Mouse (Mus musculus): ENCODE data around the gene Nosip. TPM values are rescaled to one million over a fixed set of nuclear protein-coding genes. Genes with fewer than 3 reads are reported as not detected.
"Not testable (repeated sequence)": the region's sequence is repeated elsewhere in the genome, so short reads cannot be mapped to it uniquely, and the experiment has no call there.

The Nosip gene
- polyA plus RNA-seq, 1 experiment from 2014 or later: 53.7 TPM

- Histone ChIP-seq H3K4me3 (replicated peaks) (no peak overlapping the region), H3K27me3 (no peaks in the 10 kb centered on the region), H3K36me3 (replicated peaks) (no peaks in the 10 kb centered on the region), H3K4me2 (no peak overlapping the region), H3K9ac (no peak overlapping the region), H3K27ac (no peak overlapping the region), H3K9me3 (no peaks in the 10 kb centered on the region), H3K4me1 (no peaks in the 10 kb centered on the region)
- WGBS: 96% methylated on average over 6 of the region's 6 CpGs
- ATAC-seq (ENCODE audit: low FRiP score): no peak
These were observed 37.8 kb downstream of the Nosip start for GRCm38 (mm10) chr7:45100046-45100445.

GRCm38 (mm10) chr7:45102441-45102840, 40.2 kb downstream of the Nosip start:
- no peaks in the 10 kb centered on the region for H3K27me3 ChIP-seq
- no peak overlapping the region for H3K4me2 ChIP-seq
- no peaks in the 10 kb centered on the region for H3K9me3 ChIP-seq
- H3K4me3 ChIP-seq (replicated peaks): no peak overlapping the region
- ATAC-seq (ENCODE audit: low FRiP score): no peak
- no peaks in the 10 kb centered on the region for H3K36me3 ChIP-seq (replicated peaks)
- no peak overlapping the region for H3K27ac ChIP-seq
- WGBS: 91% methylated on average over 11 of the region's 11 CpGs
- H3K4me1 ChIP-seq: peaks cover 6% of the 10 kb centered on the region
- H3K9ac ChIP-seq: no peak overlapping the region

GRCm38 (mm10) chr7:45102940-45103585, 40.8 kb downstream of the Nosip start:
- 86% methylated on average over 9 of the region's 9 CpGs for WGBS
- no peak for ATAC-seq (ENCODE audit: low FRiP score)
- H3K9me3 ChIP-seq: no peaks in the 10 kb centered on the region
- no peak overlapping the region for H3K27ac ChIP-seq
- no peak overlapping the region for H3K4me2 ChIP-seq
- H3K4me1 ChIP-seq: peaks cover 6% of the 10 kb centered on the region
- no peak overlapping the region for H3K4me3 ChIP-seq (replicated peaks)
- no peak overlapping the region for H3K9ac ChIP-seq
- no peaks in the 10 kb centered on the region for H3K36me3 ChIP-seq (replicated peaks)
- no peaks in the 10 kb centered on the region for H3K27me3 ChIP-seq

DNA sequence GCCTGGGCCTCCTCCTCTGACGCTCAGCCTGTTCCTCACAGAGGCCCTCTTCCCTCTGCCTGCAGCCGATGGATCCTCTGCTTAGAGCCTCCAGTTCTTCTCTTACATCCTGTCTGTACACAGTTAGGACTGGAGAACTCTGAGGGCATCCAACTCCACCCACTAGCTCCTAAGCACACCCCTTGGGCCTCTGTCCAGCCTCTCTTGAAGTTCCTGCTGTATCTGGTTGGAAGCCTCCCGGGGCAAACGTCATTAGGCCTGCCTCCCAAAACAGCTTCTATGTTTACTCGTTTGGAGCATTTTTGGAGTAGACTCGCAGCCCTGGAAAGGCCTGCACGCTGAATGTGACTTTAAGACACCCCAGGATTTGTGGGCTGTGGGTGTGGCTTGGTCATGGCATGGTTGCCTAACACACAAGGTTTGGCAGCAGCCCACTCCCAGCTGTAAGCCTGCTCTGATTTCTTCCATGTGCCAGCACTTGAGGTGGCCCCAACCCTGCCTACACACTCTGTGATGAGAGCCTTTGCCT, 41.5 kb downstream of the Nosip start, which contains the start of gene Fcgrt:
TSS of gene Fcgrt (minus strand) at position 200 of the 529 bp plus-strand sequence.
- Histone ChIP-seq H3K9ac (no peak within 1 kb of the TSS), H3K4me3 (replicated peaks) (no peak within 1 kb of the TSS), H3K4me2 (no peak within 1 kb of the TSS), H3K27ac (no peak within 1 kb of the TSS), H3K36me3 (replicated peaks) (no peaks in the 10 kb centered on the region), H3K27me3 (no peaks in the 10 kb centered on the region), H3K9me3 (no peaks in the 10 kb centered on the region), H3K4me1 (peaks cover 6% of the 10 kb centered on the region)
- ATAC-seq (ENCODE audit: low FRiP score): no peak
- WGBS: 78% methylated on average over 7 of the region's 7 CpGs

DNA sequence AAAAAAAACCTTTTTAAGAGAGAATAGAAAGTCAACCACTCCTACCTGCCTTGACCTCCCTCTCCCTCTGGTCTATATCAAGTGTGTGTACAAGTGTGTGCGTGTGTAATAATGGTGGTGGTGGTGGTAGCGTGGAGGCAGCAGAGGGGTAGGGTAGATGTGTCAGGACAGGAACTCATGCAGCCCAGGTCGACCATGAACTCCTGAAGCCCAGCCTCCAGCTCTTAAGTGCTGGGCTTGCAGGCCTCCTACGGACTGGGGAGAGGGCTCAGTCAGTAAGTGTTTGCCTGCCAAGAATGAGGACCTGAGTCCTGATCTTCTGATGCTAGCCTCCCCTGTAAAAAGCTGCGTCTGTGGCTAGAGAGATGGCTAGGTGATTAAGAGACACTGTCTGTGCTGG, 42.7 kb downstream of the Nosip start:
- ATAC-seq (ENCODE audit: low FRiP score): no peak
- H3K9me3 ChIP-seq: no peaks in the 10 kb centered on the region
- no peak overlapping the region for H3K27ac ChIP-seq
- no peak overlapping the region for H3K4me2 ChIP-seq
- H3K36me3 ChIP-seq (replicated peaks): no peaks in the 10 kb centered on the region
- no peak overlapping the region for H3K4me3 ChIP-seq (replicated peaks)
- H3K4me1 ChIP-seq: peaks cover 6% of the 10 kb centered on the region
- H3K9ac ChIP-seq: no peak overlapping the region
- WGBS: 83% methylated on average over 5 of the region's 5 CpGs
- H3K27me3 ChIP-seq: no peaks in the 10 kb centered on the region

- Histone ChIP-seq H3K4me3 (replicated peaks) (no peak overlapping the region), H3K9ac (no peak overlapping the region), H3K27me3 (no peaks in the 10 kb centered on the region), H3K9me3 (no peaks in the 10 kb centered on the region), H3K36me3 (replicated peaks) (no peaks in the 10 kb centered on the region), H3K27ac (no peak overlapping the region), H3K4me1 (peaks cover 6% of the 10 kb centered on the region), H3K4me2 (no peak overlapping the region)
- no peak for ATAC-seq (ENCODE audit: low FRiP score)
- WGBS: 83% methylated on average over 8 of the region's 8 CpGs
These were observed 43.3 kb downstream of the Nosip start for GRCm38 (mm10) chr7:45105491-45105890.

GRCm38 (mm10) chr7:45106441-45106840, 44.2 kb downstream of the Nosip start:
- 42% methylated on average over 6 of the region's 6 CpGs for WGBS
- no peak overlapping the region for H3K4me2 ChIP-seq
- H3K36me3 ChIP-seq (replicated peaks): no peaks in the 10 kb centered on the region
- H3K4me1 ChIP-seq: peaks cover 6% of the 10 kb centered on the region
- H3K27me3 ChIP-seq: no peaks in the 10 kb centered on the region
- no peaks in the 10 kb centered on the region for H3K9me3 ChIP-seq
- no peak overlapping the region for H3K4me3 ChIP-seq (replicated peaks)
- no peak for ATAC-seq (ENCODE audit: low FRiP score)
- H3K9ac ChIP-seq: no peak overlapping the region
- H3K27ac ChIP-seq: no peak overlapping the region

DNA sequence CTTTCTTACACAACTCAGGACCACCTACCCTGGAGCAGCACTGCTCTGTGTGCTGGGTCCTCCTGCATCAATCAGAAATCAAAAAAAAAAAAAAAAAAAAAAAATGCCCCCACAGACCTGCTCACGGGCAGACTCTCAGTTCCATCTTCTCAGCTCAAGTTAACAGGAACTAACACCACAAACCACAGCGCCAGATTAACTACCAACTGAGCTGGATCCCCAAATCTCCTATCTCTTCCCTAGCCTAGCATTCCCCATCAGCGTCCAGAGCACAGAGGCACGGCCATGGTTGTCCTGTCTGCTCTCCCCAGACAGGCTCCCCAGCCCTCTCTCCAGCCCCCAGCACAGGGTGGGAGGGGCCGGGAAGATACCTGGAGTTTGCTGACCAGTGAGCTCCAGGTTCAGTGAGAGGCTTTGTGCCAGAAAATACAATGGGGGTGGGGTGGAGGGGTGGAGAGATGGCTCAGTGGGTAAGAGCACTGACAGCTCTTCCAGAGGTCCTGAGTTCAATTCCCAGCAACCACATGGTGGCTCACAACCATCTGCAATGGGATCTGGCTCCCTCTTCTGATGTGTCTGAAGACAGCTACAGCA, 44.9 kb downstream of the Nosip start:
- Histone ChIP-seq H3K4me3 (replicated peaks) (no peak overlapping the region), H3K36me3 (replicated peaks) (no peaks in the 10 kb centered on the region), H3K9ac (no peak overlapping the region), H3K27me3 (no peaks in the 10 kb centered on the region), H3K4me2 (no peak overlapping the region), H3K4me1 (peaks cover 6% of the 10 kb centered on the region), H3K27ac (no peak overlapping the region), H3K9me3 (no peaks in the 10 kb centered on the region)
- no peak for ATAC-seq (ENCODE audit: low FRiP score)
- WGBS: 69% methylated on average over 5 of the region's 5 CpGs

DNA sequence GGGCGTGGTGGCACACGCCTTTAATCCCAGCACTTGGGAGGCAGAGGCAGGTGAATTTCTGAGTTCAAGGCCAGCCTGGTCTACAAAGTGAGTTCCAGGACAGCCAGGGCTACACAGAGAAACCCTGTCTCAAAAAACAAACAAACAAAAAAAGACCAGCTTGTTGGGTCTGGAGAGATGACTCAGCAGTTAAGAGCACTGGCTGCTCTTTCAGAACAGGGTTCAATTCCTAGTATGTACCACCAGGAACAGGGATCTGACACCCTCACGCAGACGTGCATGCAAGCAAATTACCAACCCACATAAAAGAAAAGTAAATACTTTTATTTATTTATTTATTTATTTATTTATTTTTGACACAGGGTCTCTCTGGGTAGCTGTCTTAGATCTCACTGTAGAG, 47.9 kb downstream of the Nosip start:
- H3K27me3 ChIP-seq; H3K36me3 ChIP-seq (replicated peaks); H3K4me2 ChIP-seq; H3K9me3 ChIP-seq; H3K4me1 ChIP-seq; H3K9ac ChIP-seq; H3K4me3 ChIP-seq (replicated peaks); ATAC-seq (ENCODE audit: low FRiP score); H3K27ac ChIP-seq: not testable (repeated sequence)
- 98% methylated on average over 4 of the region's 4 CpGs for WGBS

DNA sequence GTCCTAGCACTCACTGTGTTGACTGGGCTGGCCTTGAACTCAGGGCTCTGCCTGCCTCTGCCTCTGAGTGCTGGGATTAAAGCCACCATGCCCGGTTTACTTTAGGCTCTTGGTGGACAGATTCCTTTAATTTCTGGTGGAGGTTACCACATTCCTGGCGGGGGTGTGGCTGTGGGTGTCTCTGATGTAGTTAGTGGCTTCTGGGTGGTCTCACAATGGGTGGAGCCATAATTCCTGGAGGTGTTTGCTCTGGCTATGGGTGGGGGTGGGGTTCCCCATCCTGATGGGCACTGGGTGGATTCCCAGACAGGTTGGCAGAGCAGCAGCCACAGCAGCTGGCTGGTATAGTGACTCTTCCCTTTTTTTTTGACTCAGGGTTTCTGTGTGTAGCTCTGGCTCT, 49.7 kb downstream of the Nosip start:
- no peaks in the 10 kb centered on the region for H3K36me3 ChIP-seq (replicated peaks)
- 69% methylated on average over 2 of the region's 2 CpGs for WGBS
- no peaks in the 10 kb centered on the region for H3K27me3 ChIP-seq
- no peak overlapping the region for H3K9ac ChIP-seq
- no peak overlapping the region for H3K4me3 ChIP-seq (replicated peaks)
- no peaks in the 10 kb centered on the region for H3K4me1 ChIP-seq
- no peak overlapping the region for H3K27ac ChIP-seq
- no peaks in the 10 kb centered on the region for H3K9me3 ChIP-seq
- no peak overlapping the region for H3K4me2 ChIP-seq
- ATAC-seq (ENCODE audit: low FRiP score): no peak

GRCm38 (mm10) chr7:45112529-45112928, 50.3 kb downstream of the Nosip start:
- WGBS: 71% methylated on average over 3 of the region's 3 CpGs
- Histone ChIP-seq H3K36me3 (replicated peaks) (peaks cover under 1% of the 10 kb centered on the region; the same call in 1 of the 2 replicates), H3K9ac (no peak overlapping the region), H3K27me3 (no peaks in the 10 kb centered on the region), H3K9me3 (no peaks in the 10 kb centered on the region), H3K4me1 (no peaks in the 10 kb centered on the region), H3K4me3 (replicated peaks) (no peak overlapping the region), H3K27ac (no peak overlapping the region), H3K4me2 (no peak overlapping the region)
- ATAC-seq (ENCODE audit: low FRiP score): no peak

GRCm38 (mm10) chr7:45113476-45113875, 51.2 kb downstream of the Nosip start:
- Histone ChIP-seq H3K27ac (no peak overlapping the region), H3K9ac (no peak overlapping the region), H3K9me3 (no peaks in the 10 kb centered on the region), H3K4me1 (no peaks in the 10 kb centered on the region), H3K4me3 (replicated peaks) (no peak overlapping the region), H3K36me3 (replicated peaks) (peaks cover 10% of the 10 kb centered on the region; the same call in 1 of the 2 replicates), H3K4me2 (no peak overlapping the region), H3K27me3 (no peaks in the 10 kb centered on the region)
- ATAC-seq (ENCODE audit: low FRiP score): no peak
- 88% methylated on average over 2 of the region's 2 CpGs for WGBS

- Histone ChIP-seq H3K9me3 (no peaks in the 10 kb centered on the region), H3K9ac (no peak overlapping the region), H3K27me3 (no peaks in the 10 kb centered on the region), H3K27ac (no peak overlapping the region), H3K4me2 (no peak overlapping the region), H3K4me3 (replicated peaks) (no peak overlapping the region), H3K36me3 (replicated peaks) (peaks cover 48% of the 10 kb centered on the region), H3K4me1 (peaks cover 7% of the 10 kb centered on the region)
- no peak for ATAC-seq (ENCODE audit: low FRiP score)
- 91% methylated on average over 8 of the region's 8 CpGs for WGBS
These were observed 55.3 kb downstream of the Nosip start for GRCm38 (mm10) chr7:45117566-45117965.

Measured in forebrain, embryonic 12.5 days (tissue).